Mouse (Mus musculus) brain, embryonic 14.5 days (tissue): Measurements from ENCODE around the gene Thada.

Experiments
- CTCF ChIP-seq: fragments of 200-500 bp; IDR thresholded peaks from 2 replicates; pipeline ENCODE4 v1.5.1; 2012; ENCODE audit warnings: inconsistent platforms, mild to moderate bottlenecking, moderate library complexity, borderline replicate concordance; ENCODE audit not compliant: insufficient read depth, insufficient read length; ENCODE audit errors: extremely low read depth
- POLR2A ChIP-seq: fragments of 200-500 bp; IDR thresholded peaks from 2 replicates; pipeline ENCODE4 v1.6.1; 2012; ENCODE audit warnings: mild to moderate bottlenecking, inconsistent platforms, borderline replicate concordance; ENCODE audit not compliant: poor library complexity, insufficient read depth, insufficient read length, severe bottlenecking; ENCODE audit errors: extremely low read depth

DNA sequence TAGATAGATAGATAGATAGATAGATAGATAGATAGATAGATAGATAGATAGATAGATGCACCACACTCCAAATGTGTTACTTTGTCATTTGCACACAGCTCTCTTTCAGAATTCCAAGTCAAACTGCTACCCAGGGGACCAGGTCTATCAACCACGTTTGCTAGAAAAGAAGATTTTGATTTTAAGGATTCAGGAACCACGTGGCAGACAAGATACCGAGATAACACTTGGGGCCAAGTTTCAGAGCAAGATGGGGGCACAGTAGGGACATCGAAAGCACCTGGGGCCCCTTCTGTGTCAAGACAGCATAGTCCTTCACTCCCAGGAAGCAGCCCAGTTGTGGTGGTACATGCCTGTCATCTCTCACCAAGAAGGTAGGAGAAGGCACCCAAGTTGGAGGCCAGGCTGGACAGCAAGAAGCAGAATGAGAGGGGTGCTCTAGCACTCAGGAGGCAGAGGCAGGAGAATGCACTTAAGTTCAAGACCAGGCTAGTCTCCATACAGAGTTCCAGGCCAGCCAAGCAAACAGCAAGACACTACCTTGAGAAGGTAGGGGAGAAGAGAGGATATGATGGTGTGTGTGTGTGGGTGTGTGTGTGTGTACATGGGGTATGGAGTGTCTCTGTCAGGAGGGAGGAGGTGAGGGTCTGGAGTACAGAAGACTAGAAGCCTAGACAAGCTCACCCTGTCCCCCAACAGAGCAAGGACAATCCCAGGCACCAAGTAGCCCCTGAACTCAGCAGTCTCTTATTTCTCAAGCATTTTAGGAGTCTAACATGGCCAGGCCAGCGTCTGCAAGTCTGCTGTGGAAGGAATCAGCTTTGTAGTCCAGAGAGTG, 321.0 kb downstream of the Thada start:
- TF ChIP-seq POLR2A (no peak), CTCF (no peak)
